Mouse (Mus musculus) small intestine, adult 2 months (tissue): ENCODE data around the gene Gm28827.
"Not testable (repeated sequence)": the region's sequence is repeated elsewhere in the genome, so short reads cannot be mapped to it uniquely, and the experiment has no call there.

Source experiments
- CTCF ChIP-seq: fragments of 200-500 bp; IDR thresholded peaks from 2 replicates; pipeline ENCODE4 v1.5.1; 2012; ENCODE audit warnings: low read depth, mild to moderate bottlenecking, control low read depth, inconsistent platforms, low read length, moderate library complexity, mixed read lengths; ENCODE audit not compliant: insufficient replicate concordance, insufficient read length; ENCODE audit errors: extremely low read depth
- POLR2A ChIP-seq: fragments of 200-500 bp; IDR thresholded peaks from 2 replicates; pipeline ENCODE4 v1.6.1; 2012; ENCODE audit warnings: low read depth, mild to moderate bottlenecking, control low read depth, inconsistent platforms, low read length, moderate library complexity

- not testable (repeated sequence) for TF ChIP-seq CTCF, POLR2A
Observed at GRCm38 (mm10) chrY:83030647-83031046, at the start of gene Gm28827.
